Mouse (Mus musculus) brain, adult 2 months (tissue): Measurements from ENCODE around the gene Clmn.
"Not testable (repeated sequence)": the region's sequence is repeated elsewhere in the genome, so short reads cannot be mapped to it uniquely, and the experiment has no call there.

ENCODE experiments used
- DNase-seq: peaks from one replicate; pipeline ENCODE4 v3.0.0; 2011; ENCODE audit warnings: low read depth, low spot score

Gene Clmn

GRCm38 (mm10) chr12:104758066-104758465 is 106.8 kb downstream of the Clmn start:
- DNase-seq, result no peak

- no peak for DNase-seq
These were observed 111.2 kb downstream of the Clmn start for GRCm38 (mm10) chr12:104753686-104754085.

- peak; percentile 98 for DNase-seq
These were observed 112.8 kb downstream of the Clmn start, which contains the start of gene Dicer1 for GRCm38 (mm10) chr12:104751814-104752765. TSS of gene Dicer1 (minus strand) at chr12:104751952.

GRCm38 (mm10) chr12:104751331-104751813 is 113.5 kb downstream of the Clmn start:
- DNase-seq, result no peak

- DNase-seq, result no peak
These were observed 115.9 kb downstream of the Clmn start for GRCm38 (mm10) chr12:104748946-104749345.

GRCm38 (mm10) chr12:104747252-104747651 is 117.6 kb downstream of the Clmn start:
- DNase-seq, result no peak

GRCm38 (mm10) chr12:104746601-104747000 is 118.3 kb downstream of the Clmn start:
- DNase-seq, result no peak

- peak; percentile 49 for DNase-seq
These were observed 121.2 kb downstream of the Clmn start for GRCm38 (mm10) chr12:104743687-104744086.

GRCm38 (mm10) chr12:104742247-104742646 is 122.6 kb downstream of the Clmn start:
- no peak for DNase-seq

- no peak for DNase-seq
These were observed 123.8 kb downstream of the Clmn start for GRCm38 (mm10) chr12:104740841-104741787.

- DNase-seq, result peak; percentile 26
These were observed 125.9 kb downstream of the Clmn start for GRCm38 (mm10) chr12:104738931-104739330.

- DNase-seq, result no peak
These were observed 126.4 kb downstream of the Clmn start for GRCm38 (mm10) chr12:104738446-104738845.

GRCm38 (mm10) chr12:104737666-104738065 is 127.2 kb downstream of the Clmn start:
- DNase-seq, result peak; percentile 82

- DNase-seq, result no peak
These were observed 128.9 kb downstream of the Clmn start for GRCm38 (mm10) chr12:104735993-104736395.

- no peak for DNase-seq
These were observed 131.7 kb downstream of the Clmn start for GRCm38 (mm10) chr12:104733165-104733564.

GRCm38 (mm10) chr12:104731782-104732181 is 133.1 kb downstream of the Clmn start:
- no peak for DNase-seq

GRCm38 (mm10) chr12:104726436-104726835 is 138.4 kb downstream of the Clmn start:
- not testable (repeated sequence) for DNase-seq

- DNase-seq, result no peak
These were observed 142.8 kb downstream of the Clmn start for GRCm38 (mm10) chr12:104722056-104722455.

- DNase-seq, result no peak
These were observed 143.9 kb downstream of the Clmn start for GRCm38 (mm10) chr12:104721011-104721410.

GRCm38 (mm10) chr12:104718956-104719355 is 145.9 kb downstream of the Clmn start:
- DNase-seq, result no peak

- DNase-seq, result no peak
These were observed 148.5 kb downstream of the Clmn start for GRCm38 (mm10) chr12:104716409-104716808.

- no peak for DNase-seq
These were observed 149.4 kb downstream of the Clmn start for GRCm38 (mm10) chr12:104715453-104715852.
